Mouse (Mus musculus) C2C12 (cell line): ENCODE data around the gene Txndc5.

Experiments used
- CEBPB ChIP-seq: IDR thresholded peaks from one replicate; pipeline ENCODE4 v1.6.1; 2011; ENCODE audit warnings: low read depth, mild to moderate bottlenecking, control low read depth, moderate library complexity
- CTCF ChIP-seq: IDR thresholded peaks from one replicate; pipeline ENCODE4 v1.5.1; 2011; ENCODE audit not compliant: control insufficient read depth, insufficient read depth, insufficient read length
- FOSL1 ChIP-seq: IDR thresholded peaks from one replicate; pipeline ENCODE4 v1.8.0; 2011; ENCODE audit warnings: mild to moderate bottlenecking, low read length; ENCODE audit not compliant: poor library complexity, insufficient read depth, severe bottlenecking
- MYOD1 ChIP-seq: IDR thresholded peaks from one replicate; pipeline ENCODE4 v1.6.1; 2011; ENCODE audit warnings: low read depth; ENCODE audit not compliant: control insufficient read depth, insufficient read length
- MYOG ChIP-seq: IDR thresholded peaks from one replicate; pipeline ENCODE4 v1.6.1; 2011; ENCODE audit not compliant: control insufficient read depth, insufficient read length; ENCODE audit errors: extremely low read depth
- USF1 ChIP-seq: IDR thresholded peaks from one replicate; pipeline ENCODE4 v1.6.1; 2011; ENCODE audit warnings: low read depth, mild to moderate bottlenecking, control low read depth, moderate library complexity

GRCm38 (mm10) chr13:38545460-38545859 lies 16.8 kb upstream of the Txndc5 start:
- TF ChIP-seq CTCF (no peak), CEBPB (no peak), MYOD1 (no peak), FOSL1 (no peak), MYOG (no peak), USF1 (no peak)
